Mouse (Mus musculus): ENCODE measurements around the gene Rars2. TPM values are rescaled to one million over a fixed set of nuclear protein-coding genes. Genes with fewer than 3 reads are reported as not detected.

Gene Rars2
- polyA plus RNA-seq, 1 experiment from 2014 or later: 49.4 TPM

DNA sequence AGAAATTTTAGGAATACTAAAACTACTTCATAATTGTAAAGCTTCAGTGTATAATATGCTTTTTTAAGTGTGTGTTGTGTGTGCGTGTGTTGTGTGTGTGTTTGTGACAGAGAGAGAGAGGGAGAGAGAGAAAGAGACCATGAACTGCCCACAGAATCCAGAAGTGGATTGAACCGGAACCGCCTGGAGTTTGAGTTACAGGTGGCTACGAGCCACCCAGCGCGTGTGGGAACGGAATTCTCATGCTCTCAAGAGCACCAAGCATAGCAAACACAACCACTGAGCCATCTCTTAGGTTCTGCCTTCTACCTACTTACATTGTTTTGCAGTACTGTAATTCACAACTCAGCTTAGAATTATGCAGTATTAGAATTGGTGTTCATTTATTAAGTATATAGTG lies 19.4 kb downstream of the Rars2 start:
- no peak overlapping the region for H3K27ac ChIP-seq (ENCODE audit: low read depth, low read length)
- no peaks in the 10 kb centered on the region for H3K27me3 ChIP-seq (replicated peaks; ENCODE audit: control insufficient read depth, insufficient read depth, low read length)
- peaks cover 9% of the 10 kb centered on the region for H3K36me3 ChIP-seq (ENCODE audit: control insufficient read depth, insufficient read depth, low read length)
- H3K9me3 ChIP-seq (ENCODE audit: control insufficient read depth, low read length): no peaks in the 10 kb centered on the region
- no peak overlapping the region for H3K4me3 ChIP-seq (ENCODE audit: low read length)
- ATAC-seq: no peak
- WGBS: 95% methylated on average over 7 of the region's 7 CpGs
- H3K4me1 ChIP-seq (ENCODE audit: control insufficient read depth, insufficient read depth, low read depth, low read length): no peaks in the 10 kb centered on the region
- H3K4me2 ChIP-seq (ENCODE audit: low read length): no peak overlapping the region
- H3K9ac ChIP-seq (ENCODE audit: low read depth, low read length): no peak overlapping the region

DNA sequence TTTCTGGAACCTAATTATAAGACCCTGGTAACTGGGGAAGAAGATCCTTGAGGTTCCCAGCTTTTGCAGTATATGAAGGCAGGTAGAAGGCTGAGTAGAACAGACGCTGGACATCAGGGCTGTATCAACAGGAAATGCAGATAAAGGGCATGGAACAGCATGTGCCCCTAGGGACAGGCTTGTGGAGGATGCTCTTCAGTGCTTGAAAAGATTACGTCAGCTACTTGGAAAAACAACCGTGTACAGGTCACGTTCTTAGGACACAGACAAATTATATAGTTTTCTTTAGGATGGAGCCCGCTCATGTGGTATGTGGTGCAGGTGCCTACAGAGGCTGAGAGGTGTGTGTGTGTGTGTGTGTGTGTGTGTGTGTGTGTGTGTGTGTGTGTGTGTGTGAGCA lies 21.3 kb downstream of the Rars2 start:
- Histone ChIP-seq H3K4me2 (ENCODE audit: low read length) (no peak overlapping the region), H3K9ac (ENCODE audit: low read depth, low read length) (no peak overlapping the region), H3K27me3 (replicated peaks; ENCODE audit: control insufficient read depth, insufficient read depth, low read length) (no peaks in the 10 kb centered on the region), H3K4me3 (ENCODE audit: low read length) (no peak overlapping the region), H3K27ac (ENCODE audit: low read depth, low read length) (no peak overlapping the region), H3K4me1 (ENCODE audit: control insufficient read depth, insufficient read depth, low read depth, low read length) (no peaks in the 10 kb centered on the region), H3K9me3 (ENCODE audit: control insufficient read depth, low read length) (no peaks in the 10 kb centered on the region), H3K36me3 (ENCODE audit: control insufficient read depth, insufficient read depth, low read length) (peaks cover 15% of the 10 kb centered on the region; the same call in 1 of the 2 replicates)
- ATAC-seq: no peak
- WGBS: 87% methylated on average over 5 of the region's 5 CpGs

DNA sequence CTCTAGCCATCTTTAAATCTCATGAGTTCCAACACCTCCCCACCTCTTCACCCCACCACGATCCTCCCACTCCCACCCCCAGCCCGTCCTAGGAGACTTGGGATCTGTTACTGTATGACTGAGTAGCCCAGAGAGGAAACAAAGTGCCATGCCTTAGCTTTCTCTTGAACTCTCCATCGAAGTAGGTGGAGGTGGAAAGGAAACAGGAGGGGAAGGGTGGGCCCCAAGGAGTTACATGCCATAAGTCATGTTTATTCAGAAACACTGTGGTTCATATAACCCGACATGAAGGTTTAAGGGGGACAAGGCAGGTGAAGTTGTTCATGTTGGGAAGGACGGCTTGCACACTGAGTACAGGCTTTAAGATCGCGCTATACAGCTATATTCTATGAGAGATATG lies 22.6 kb downstream of the Rars2 start:
- no peaks in the 10 kb centered on the region for H3K27me3 ChIP-seq (replicated peaks; ENCODE audit: control insufficient read depth, insufficient read depth, low read length)
- 96% methylated on average over 7 of the region's 7 CpGs for WGBS
- no peak for ATAC-seq
- H3K36me3 ChIP-seq (ENCODE audit: control insufficient read depth, insufficient read depth, low read length): peaks cover 13% of the 10 kb centered on the region; the same call in 1 of the 2 replicates
- H3K9ac ChIP-seq (ENCODE audit: low read depth, low read length): no peak overlapping the region
- H3K4me2 ChIP-seq (ENCODE audit: low read length): no peak overlapping the region
- no peaks in the 10 kb centered on the region for H3K4me1 ChIP-seq (ENCODE audit: control insufficient read depth, insufficient read depth, low read depth, low read length)
- H3K4me3 ChIP-seq (ENCODE audit: low read length): no peak overlapping the region
- no peak overlapping the region for H3K27ac ChIP-seq (ENCODE audit: low read depth, low read length)
- H3K9me3 ChIP-seq (ENCODE audit: control insufficient read depth, low read length): no peaks in the 10 kb centered on the region

DNA sequence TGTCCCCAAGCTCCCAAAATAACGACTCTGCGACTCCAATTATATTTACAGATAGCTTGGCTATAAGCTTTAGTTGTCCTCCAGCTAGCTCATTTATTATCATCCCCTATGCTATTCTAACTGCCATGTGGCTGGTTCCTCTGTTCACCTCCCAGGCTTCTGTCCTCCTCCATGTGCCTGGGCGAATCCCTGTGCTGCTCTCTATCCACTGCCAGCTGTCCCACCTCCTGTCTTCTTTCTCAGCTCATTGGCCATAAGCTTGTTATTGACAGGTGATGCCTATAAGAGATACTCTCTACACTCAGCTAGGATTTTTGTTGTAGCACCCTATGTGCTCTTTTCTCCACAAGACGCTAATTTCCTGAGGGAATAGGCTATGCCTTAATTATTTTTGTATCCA lies 23.1 kb downstream of the Rars2 start:
- no peak for ATAC-seq
- H3K27me3 ChIP-seq (replicated peaks; ENCODE audit: control insufficient read depth, insufficient read depth, low read length): no peaks in the 10 kb centered on the region
- WGBS: 89% methylated on average over 4 of the region's 4 CpGs

DNA sequence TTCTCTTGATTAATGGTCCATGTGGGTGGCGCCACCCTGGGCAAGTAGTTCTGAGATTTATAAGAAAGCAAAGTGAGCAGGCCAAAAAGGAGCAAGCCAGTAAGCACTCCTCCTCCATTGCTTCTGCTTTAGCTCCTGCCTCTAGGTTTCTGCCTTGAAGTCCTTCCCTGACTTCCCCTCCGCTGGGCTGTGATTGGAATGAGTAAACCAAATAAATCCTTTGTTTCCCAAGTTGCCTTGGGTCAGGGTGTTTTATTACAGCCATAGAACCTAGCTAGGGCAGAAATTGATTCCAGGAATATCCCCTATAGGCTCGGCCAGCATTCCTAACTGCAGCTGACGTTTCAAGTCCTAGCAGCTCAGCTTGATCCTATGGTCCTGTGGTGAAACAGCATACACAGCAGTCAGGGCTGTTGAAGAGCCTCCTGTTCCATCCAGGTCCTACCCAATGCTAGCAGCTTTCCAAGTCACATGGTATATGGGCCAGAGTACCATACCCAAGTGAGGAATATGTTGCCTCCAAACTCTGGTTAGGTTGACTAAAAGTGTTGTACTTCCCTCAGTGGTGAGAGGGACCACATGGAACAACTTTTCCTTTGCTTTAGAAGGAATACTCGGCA lies 25.1 kb downstream of the Rars2 start:
- Histone ChIP-seq H3K9me3 (ENCODE audit: control insufficient read depth, low read length) (no peaks in the 10 kb centered on the region), H3K4me2 (ENCODE audit: low read length) (no peak overlapping the region), H3K9ac (ENCODE audit: low read depth, low read length) (no peak overlapping the region), H3K4me1 (ENCODE audit: control insufficient read depth, insufficient read depth, low read depth, low read length) (no peaks in the 10 kb centered on the region), H3K27ac (ENCODE audit: low read depth, low read length) (no peak overlapping the region), H3K36me3 (ENCODE audit: control insufficient read depth, insufficient read depth, low read length) (peaks cover 18% of the 10 kb centered on the region), H3K27me3 (replicated peaks; ENCODE audit: control insufficient read depth, insufficient read depth, low read length) (no peaks in the 10 kb centered on the region), H3K4me3 (ENCODE audit: low read length) (no peak overlapping the region)
- ATAC-seq: no peak
- 88% methylated on average over 5 of the region's 5 CpGs for WGBS

More for the DNA sequence above, 23.1 kb downstream of the Rars2 start:
- Histone ChIP-seq H3K27ac (ENCODE audit: low read depth, low read length) (no peak overlapping the region), H3K4me1 (ENCODE audit: control insufficient read depth, insufficient read depth, low read depth, low read length) (no peaks in the 10 kb centered on the region), H3K4me2 (ENCODE audit: low read length) (no peak overlapping the region), H3K36me3 (ENCODE audit: control insufficient read depth, insufficient read depth, low read length) (peaks cover 16% of the 10 kb centered on the region), H3K9me3 (ENCODE audit: control insufficient read depth, low read length) (no peaks in the 10 kb centered on the region), H3K4me3 (ENCODE audit: low read length) (no peak overlapping the region), H3K9ac (ENCODE audit: low read depth, low read length) (no peak overlapping the region)

DNA sequence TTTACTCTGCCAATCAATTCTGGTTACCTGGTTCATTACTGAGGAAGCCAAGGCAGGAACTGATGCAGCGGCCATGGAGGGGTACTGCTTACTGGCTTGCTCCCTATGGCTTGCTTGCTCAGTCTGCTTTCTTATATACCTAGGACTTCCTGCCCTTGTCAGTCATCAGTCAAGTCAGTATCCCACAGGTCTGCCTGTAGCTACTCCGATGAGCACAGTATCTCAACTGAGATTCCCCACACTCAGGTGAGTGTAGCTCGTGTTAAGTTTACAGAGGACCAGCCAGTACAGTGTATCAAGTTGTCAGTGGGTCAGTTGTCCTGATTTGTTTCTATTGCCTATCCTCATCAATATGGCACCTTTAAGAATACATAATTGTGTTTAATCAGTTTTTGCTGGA lies 26.0 kb downstream of the Rars2 start:
- Histone ChIP-seq H3K4me3 (ENCODE audit: low read length) (no peak overlapping the region), H3K9ac (ENCODE audit: low read depth, low read length) (no peak overlapping the region), H3K4me1 (ENCODE audit: control insufficient read depth, insufficient read depth, low read depth, low read length) (no peaks in the 10 kb centered on the region), H3K27ac (ENCODE audit: low read depth, low read length) (no peak overlapping the region), H3K9me3 (ENCODE audit: control insufficient read depth, low read length) (no peaks in the 10 kb centered on the region), H3K36me3 (ENCODE audit: control insufficient read depth, insufficient read depth, low read length) (peaks cover 19% of the 10 kb centered on the region), H3K4me2 (ENCODE audit: low read length) (no peak overlapping the region), H3K27me3 (replicated peaks; ENCODE audit: control insufficient read depth, insufficient read depth, low read length) (no peaks in the 10 kb centered on the region)
- ATAC-seq: no peak
- WGBS: 99% methylated on average over 3 of the region's 3 CpGs

DNA sequence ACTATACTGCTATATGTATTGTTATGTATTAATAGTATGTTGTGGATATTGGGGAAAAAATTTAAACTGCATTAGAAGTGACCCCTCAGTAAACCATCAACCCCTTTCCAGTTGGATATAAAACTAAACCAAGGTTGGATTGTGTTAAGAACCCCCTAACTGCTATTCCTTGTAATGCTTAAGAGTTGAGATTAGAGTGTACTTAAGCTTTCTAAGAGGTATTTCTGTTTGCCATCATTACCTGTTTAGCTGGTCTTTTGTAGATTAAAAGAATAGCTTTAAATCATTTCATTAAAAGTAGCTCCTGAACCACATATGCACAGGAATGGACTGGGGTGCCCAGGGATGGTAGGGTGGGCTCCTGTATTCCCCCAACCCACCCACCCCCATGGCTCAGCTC lies 30.0 kb downstream of the Rars2 start:
- H3K4me2 ChIP-seq (ENCODE audit: low read length): no peak overlapping the region
- H3K9me3 ChIP-seq (ENCODE audit: control insufficient read depth, low read length): no peaks in the 10 kb centered on the region
- no peak overlapping the region for H3K27ac ChIP-seq (ENCODE audit: low read depth, low read length)
- H3K4me1 ChIP-seq (ENCODE audit: control insufficient read depth, insufficient read depth, low read depth, low read length): no peaks in the 10 kb centered on the region
- peaks cover 26% of the 10 kb centered on the region for H3K36me3 ChIP-seq (ENCODE audit: control insufficient read depth, insufficient read depth, low read length)
- H3K4me3 ChIP-seq (ENCODE audit: low read length): no peak overlapping the region
- no peaks in the 10 kb centered on the region for H3K27me3 ChIP-seq (replicated peaks; ENCODE audit: control insufficient read depth, insufficient read depth, low read length)
- no peak overlapping the region for H3K9ac ChIP-seq (ENCODE audit: low read depth, low read length)
- ATAC-seq: no peak

DNA sequence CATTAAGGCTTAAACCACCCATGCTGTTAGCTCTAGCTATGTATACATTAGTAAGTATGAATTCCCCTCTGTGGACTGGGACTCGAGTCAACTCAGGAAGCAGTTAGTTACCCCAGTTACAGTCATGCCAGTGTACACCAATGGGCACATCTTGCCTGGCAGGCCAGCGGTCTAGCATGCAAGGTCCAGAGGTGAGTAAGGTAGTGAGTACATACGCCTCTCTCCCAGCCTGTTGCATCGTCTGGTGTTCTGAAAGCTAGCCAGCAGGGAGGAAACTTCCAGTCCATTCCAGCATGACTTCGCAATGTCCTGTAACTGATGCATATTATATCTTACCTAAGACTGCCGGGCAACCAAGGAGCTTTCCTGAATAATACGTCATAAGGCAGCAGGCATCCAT lies 38.4 kb downstream of the Rars2 start:
- Histone ChIP-seq H3K4me3 (ENCODE audit: low read length) (no peak overlapping the region), H3K4me1 (ENCODE audit: control insufficient read depth, insufficient read depth, low read depth, low read length) (no peaks in the 10 kb centered on the region), H3K27me3 (replicated peaks; ENCODE audit: control insufficient read depth, insufficient read depth, low read length) (no peaks in the 10 kb centered on the region), H3K27ac (ENCODE audit: low read depth, low read length) (no peak overlapping the region), H3K4me2 (ENCODE audit: low read length) (no peak overlapping the region), H3K36me3 (ENCODE audit: control insufficient read depth, insufficient read depth, low read length) (peaks cover 31% of the 10 kb centered on the region), H3K9me3 (ENCODE audit: control insufficient read depth, low read length) (no peaks in the 10 kb centered on the region), H3K9ac (ENCODE audit: low read depth, low read length) (no peak overlapping the region)
- no peak for ATAC-seq
- 91% methylated on average over 7 of the region's 7 CpGs for WGBS

DNA sequence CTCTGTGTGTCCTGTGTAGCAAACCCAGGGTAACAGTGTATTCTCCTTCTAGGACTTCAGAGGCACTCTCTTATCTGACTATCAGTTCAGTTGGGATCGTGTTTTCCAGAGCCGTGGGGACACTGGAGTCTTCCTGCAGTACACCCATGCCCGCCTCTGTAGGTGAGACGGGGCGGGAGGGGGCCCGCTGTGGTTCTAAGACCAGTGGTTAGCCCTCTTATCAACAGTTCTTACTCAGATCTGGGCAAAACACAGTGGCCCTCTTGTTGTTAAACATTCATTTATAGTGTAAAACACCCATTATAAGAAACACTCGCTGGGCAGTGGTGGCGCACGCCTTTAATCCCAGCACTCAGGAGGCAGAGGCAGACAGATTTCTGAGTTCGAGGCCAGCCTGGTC lies 41.3 kb downstream of the Rars2 start:
- Histone ChIP-seq H3K27me3 (replicated peaks; ENCODE audit: control insufficient read depth, insufficient read depth, low read length) (no peaks in the 10 kb centered on the region), H3K4me2 (ENCODE audit: low read length) (no peak overlapping the region), H3K9me3 (ENCODE audit: control insufficient read depth, low read length) (no peaks in the 10 kb centered on the region), H3K36me3 (ENCODE audit: control insufficient read depth, insufficient read depth, low read length) (peaks cover 38% of the 10 kb centered on the region), H3K4me3 (ENCODE audit: low read length) (no peak overlapping the region), H3K9ac (ENCODE audit: low read depth, low read length) (no peak overlapping the region), H3K4me1 (ENCODE audit: control insufficient read depth, insufficient read depth, low read depth, low read length) (no peaks in the 10 kb centered on the region), H3K27ac (ENCODE audit: low read depth, low read length) (no peak overlapping the region)
- no peak for ATAC-seq
- WGBS: 97% methylated on average over 10 of the region's 10 CpGs

DNA sequence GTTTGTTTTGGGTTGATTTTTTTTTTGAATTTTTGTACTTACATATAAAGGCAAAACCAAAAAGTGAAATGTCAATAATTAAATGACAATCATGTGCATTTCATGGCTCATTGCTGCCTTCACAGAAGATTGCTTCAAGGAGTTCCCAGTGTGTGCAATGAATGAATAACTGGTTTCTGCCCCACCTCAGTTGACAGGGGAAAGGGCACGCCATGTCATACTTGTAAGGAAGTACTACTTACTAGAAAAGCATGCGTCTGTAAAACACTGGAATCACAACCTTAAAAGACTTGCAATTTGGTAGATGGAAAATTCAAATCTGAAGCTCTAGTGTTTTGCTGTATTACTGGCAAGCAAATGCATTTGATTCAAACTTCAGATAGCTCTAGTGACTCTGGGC lies 44.3 kb downstream of the Rars2 start:
- Histone ChIP-seq H3K9me3 (ENCODE audit: control insufficient read depth, low read length) (no peaks in the 10 kb centered on the region), H3K9ac (ENCODE audit: low read depth, low read length) (no peak overlapping the region), H3K4me3 (ENCODE audit: low read length) (no peak overlapping the region), H3K27ac (ENCODE audit: low read depth, low read length) (no peak overlapping the region), H3K4me1 (ENCODE audit: control insufficient read depth, insufficient read depth, low read depth, low read length) (no peaks in the 10 kb centered on the region), H3K36me3 (ENCODE audit: control insufficient read depth, insufficient read depth, low read length) (peaks cover 45% of the 10 kb centered on the region), H3K4me2 (ENCODE audit: low read length) (no peak overlapping the region), H3K27me3 (replicated peaks; ENCODE audit: control insufficient read depth, insufficient read depth, low read length) (no peaks in the 10 kb centered on the region)
- no peak for ATAC-seq
- WGBS: 93% methylated on average over 2 of the region's 2 CpGs
